Mouse (Mus musculus) skeletal muscle tissue, adult 2 months (tissue): ENCODE data around the gene Tmigd3.
"Not testable (repeated sequence)": the region's sequence is repeated elsewhere in the genome, so short reads cannot be mapped to it uniquely, and the experiment has no call there.

Experiments
- DNase-seq: peaks from one replicate; pipeline ENCODE4 v3.0.0-alpha.2; 2012; ENCODE audit warnings: low read depth, low spot score

Tmigd3 gene

GRCm38 (mm10) chr3:105900266-105900665 lies 29.6 kb downstream of the Tmigd3 start:
- DNase-seq: no peak

GRCm38 (mm10) chr3:105900716-105901115 lies 30.0 kb downstream of the Tmigd3 start:
- peak; percentile 27 for DNase-seq

- DNase-seq: no peak
Observed at GRCm38 (mm10) chr3:105901468-105901867, 30.8 kb downstream of the Tmigd3 start.

GRCm38 (mm10) chr3:105904213-105904612 lies 33.5 kb downstream of the Tmigd3 start:
- no peak for DNase-seq

GRCm38 (mm10) chr3:105904721-105905120 lies 34.0 kb downstream of the Tmigd3 start:
- no peak for DNase-seq

GRCm38 (mm10) chr3:105907956-105908655 lies 37.4 kb downstream of the Tmigd3 start:
- no peak for DNase-seq

GRCm38 (mm10) chr3:105908976-105909375 lies 38.3 kb downstream of the Tmigd3 start:
- no peak for DNase-seq

- DNase-seq: no peak
Observed at GRCm38 (mm10) chr3:105910519-105911190, 40.0 kb downstream of the Tmigd3 start.

- DNase-seq: no peak
Observed at GRCm38 (mm10) chr3:105912097-105912880, 41.6 kb downstream of the Tmigd3 start.

GRCm38 (mm10) chr3:105913839-105914681 lies 43.4 kb downstream of the Tmigd3 start:
- no peak for DNase-seq

GRCm38 (mm10) chr3:105915281-105915680 lies 44.6 kb downstream of the Tmigd3 start:
- DNase-seq: no peak

- DNase-seq: not testable (repeated sequence)
Observed at GRCm38 (mm10) chr3:105916455-105916854, 45.8 kb downstream of the Tmigd3 start.

GRCm38 (mm10) chr3:105917656-105918354 lies 47.1 kb downstream of the Tmigd3 start:
- DNase-seq: no peak

- no peak for DNase-seq
Observed at GRCm38 (mm10) chr3:105918355-105918745, 47.6 kb downstream of the Tmigd3 start.

GRCm38 (mm10) chr3:105920743-105921142 lies 50.0 kb downstream of the Tmigd3 start:
- DNase-seq: not testable (repeated sequence)

- DNase-seq: no peak
Observed at GRCm38 (mm10) chr3:105921959-105922358, 51.3 kb downstream of the Tmigd3 start.

GRCm38 (mm10) chr3:105924616-105925015 lies 53.9 kb downstream of the Tmigd3 start:
- no peak for DNase-seq

- no peak for DNase-seq
Observed at GRCm38 (mm10) chr3:105927561-105928194, 57.0 kb downstream of the Tmigd3 start.

- no peak for DNase-seq
Observed at GRCm38 (mm10) chr3:105928195-105928569, 57.5 kb downstream of the Tmigd3 start.

- DNase-seq: no peak
Observed at GRCm38 (mm10) chr3:105928781-105929180, 58.1 kb downstream of the Tmigd3 start.
